Mouse (Mus musculus): ENCODE data around the gene Tspyl1.

Gene Tspyl1

DNA sequence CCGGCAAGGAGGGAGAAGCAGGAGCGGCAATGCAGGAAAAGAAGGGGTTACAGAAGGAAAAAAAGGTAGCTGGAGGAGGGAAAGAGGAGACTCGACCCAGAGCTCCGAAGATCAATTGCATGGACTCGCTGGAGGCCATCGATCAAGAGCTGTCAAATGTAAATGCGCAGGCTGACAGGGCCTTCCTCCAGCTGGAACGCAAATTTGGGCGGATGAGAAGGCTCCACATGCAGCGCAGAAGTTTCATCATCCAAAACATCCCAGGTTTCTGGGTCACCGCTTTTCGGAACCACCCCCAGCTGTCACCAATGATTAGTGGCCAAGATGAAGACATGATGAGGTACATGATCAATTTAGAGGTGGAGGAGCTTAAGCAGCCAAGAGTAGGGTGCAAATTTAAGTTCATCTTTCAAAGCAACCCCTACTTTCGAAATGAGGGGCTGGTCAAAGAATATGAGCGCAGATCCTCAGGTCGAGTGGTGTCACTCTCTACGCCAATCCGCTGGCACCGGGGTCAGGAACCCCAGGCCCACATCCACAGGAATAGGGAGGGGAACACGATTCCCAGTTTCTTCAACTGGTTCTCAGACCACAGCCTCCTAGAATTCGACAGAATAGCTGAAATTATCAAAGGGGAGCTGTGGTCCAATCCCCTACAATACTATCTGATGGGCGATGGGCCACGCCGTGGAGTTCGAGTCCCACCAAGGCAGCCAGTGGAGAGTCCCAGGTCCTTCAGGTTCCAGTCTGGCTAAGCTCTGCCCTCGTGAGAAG, 16.2 kb downstream of the Tspyl1 start:
- WGBS: 26% methylated on average over 25 of the region's 25 CpGs

DNA sequence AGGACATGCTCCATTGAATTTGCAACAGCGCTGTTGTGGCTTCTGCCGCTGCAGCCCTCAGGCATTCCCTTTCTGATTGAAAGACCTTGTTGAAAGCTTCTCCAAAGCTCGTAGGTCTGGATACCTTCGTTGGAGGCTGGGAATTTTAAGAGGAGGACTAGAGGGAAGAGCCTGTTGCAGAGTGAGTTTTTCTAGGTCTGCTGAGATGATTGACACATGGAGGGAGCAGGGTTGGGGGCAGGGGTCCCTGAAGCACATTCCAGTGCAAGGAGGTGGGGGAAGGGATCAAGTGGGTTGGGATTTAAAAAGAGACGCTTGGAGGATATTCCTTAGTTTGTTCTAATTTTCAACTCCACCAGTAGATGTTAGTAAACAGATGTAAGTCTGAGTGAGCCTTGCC, 18.4 kb downstream of the Tspyl1 start:
- 12% methylated on average over 5 of the region's 5 CpGs for WGBS

DNA sequence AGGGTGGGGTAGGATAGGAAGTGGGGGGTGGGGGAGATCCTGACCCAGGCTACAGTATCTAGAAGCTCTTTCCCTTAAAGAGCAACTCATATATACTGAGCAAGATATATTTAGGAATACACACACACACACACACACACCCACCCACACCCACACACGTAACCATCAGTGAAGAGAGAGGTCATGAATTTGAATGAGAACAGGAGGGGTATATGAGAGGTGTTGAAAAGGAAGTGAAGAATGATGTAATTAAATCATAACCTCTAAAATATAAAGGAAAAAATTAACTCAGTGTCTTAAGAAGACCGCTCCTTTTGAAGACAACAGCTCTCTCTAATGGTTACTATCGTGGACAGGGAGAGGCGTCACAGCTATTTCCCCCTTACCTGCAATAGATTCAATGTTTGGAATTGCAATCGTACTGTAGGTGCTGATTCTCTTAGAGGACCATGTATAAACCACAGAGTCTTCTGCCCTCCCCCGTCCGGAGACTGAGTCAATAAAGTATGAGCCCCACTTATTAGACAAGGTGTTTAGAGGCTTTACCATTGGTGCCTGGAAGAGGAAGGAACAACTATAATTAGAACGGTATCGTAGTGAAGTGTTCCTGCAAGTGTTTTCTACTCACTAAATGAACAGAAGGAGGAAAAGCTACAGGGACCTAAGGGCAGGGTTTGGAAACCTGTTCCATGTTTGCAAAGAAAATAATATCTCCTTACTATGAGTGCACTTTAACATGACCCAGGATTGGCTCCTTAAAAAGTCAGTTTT, 28.1 kb downstream of the Tspyl1 start:
- 78% methylated on average over 9 of the region's 9 CpGs for WGBS

DNA sequence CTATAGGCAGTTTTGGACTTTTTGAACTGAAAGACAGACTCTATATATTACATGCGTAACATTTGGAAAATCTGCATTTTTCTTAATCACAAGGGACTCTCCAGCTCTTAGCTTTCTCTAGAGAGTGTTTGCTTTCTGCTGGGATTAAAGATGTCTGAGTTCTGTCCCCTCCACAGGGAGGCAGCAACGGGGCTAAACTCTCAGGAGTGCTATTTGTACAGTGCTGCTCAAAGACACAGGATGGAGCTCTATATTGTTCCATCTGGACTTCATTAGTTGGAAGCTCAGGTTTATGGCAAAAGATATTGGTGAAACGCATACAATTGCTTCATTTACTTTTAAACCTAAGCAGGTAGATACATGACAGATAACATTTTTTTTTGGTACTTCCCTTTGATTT, 30.5 kb downstream of the Tspyl1 start:
- WGBS: 61% methylated on average over 3 of the region's 3 CpGs

DNA sequence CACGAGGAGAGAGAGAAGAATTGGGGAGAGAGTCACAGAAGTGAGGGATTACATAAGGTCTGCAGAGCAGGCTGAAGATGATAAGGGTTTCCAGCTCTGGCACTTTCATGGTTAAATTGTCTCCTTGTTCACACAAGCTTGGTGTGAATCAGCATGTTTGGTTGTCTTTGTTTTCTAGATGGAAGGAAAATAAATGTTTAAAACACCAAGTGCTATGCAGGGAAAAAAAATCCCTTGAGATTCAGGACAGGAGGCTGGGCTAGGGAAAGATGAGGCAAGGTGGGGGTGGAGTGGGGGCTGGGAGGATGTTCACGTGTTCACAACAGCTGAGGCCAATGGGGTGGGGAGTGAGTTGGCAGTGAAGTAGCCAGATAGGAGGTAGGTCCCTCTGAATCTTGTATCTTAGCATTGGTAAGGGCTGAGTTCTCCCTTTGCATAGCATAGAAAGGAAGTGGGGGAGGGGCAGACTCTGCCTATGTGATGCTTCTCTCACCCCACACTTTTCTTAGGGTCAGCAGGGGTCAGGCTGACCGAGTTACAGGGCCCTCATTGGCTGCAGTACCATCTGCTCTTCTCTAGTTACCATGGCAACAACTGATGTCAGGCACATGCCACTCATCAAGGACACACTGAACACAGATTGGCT, 34.7 kb downstream of the Tspyl1 start:
- 4% methylated on average over 3 of the region's 3 CpGs for WGBS

DNA sequence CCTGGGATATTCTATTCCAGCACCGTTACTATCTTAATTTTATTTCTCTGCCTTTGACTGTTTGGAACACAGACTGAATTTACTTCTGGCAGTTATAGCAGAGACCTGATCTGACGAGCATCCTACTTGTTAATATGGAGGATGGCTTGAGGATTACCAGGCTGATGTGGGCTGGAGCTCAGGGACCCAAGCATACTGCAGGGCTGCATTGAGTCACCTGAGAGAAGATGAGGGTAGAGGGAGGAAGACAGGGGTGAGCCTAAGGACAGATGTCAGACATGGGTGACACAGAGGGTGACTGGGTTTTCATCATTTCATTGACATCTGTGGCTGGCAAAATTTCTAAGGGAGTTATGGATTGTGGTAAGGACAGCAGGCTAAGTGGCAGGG, 35.2 kb downstream of the Tspyl1 start:
- 15% methylated on average over 2 of the region's 2 CpGs for WGBS

DNA sequence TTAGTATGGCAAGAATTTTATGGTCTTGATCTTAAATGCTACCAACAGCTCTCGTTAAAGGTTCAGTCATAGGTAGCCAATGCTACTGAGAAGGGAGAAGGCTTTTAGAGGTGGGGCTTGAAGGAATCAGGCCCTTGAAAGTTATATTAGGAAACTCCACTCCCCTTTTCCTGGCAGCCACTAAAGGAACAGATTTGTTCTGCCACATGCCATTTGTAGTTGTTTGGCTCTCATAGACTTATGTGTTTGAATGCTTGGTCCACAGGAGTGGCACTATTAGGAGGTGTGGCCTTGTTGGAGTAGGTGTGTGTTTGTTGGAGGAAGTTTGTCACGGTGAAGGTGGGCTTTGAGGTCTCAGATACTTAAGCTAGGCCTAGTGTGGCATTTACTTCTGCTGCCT, 38.8 kb downstream of the Tspyl1 start:
- WGBS: 86% methylated on average over 2 of the region's 2 CpGs

DNA sequence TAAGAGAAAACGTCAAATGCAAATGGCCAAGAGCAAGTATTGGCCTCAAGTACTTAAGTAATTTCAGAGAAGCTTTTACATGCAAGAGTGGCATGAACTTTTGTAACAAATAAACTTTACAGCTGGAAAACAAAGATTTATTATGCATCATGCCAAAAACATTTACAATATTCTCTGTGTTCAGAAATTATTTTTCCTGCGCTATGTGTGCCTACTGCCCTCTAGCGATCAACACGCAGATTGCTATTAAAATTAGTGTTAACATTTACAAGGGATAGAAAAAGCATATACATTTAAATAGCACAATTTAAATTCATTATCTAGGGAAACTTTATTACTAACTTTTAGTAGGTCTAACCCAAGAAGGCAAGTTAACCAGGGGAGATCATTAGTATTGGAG, 44.7 kb downstream of the Tspyl1 start:
- 13% methylated on average over 4 of the region's 4 CpGs for WGBS

DNA sequence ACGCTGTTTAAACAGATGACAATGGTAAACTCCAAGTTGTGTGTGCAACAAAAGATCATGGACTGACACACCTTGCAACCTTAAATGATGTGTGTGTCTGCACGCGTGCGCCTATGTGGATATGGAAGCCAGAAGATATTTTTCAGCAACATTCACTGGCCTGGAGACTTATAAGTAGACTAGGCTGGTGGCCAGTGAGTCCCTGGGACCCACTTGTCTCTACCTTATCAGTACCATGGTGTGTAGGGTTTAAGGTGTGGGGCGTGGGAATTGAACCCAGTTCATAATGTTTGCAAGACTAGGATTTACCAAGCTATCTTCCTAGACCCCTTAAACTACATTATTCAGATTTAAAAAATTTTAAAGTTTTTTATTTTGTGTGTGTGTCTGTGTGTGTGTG, 45.2 kb downstream of the Tspyl1 start:
- 53% methylated on average over 5 of the region's 5 CpGs for WGBS

DNA sequence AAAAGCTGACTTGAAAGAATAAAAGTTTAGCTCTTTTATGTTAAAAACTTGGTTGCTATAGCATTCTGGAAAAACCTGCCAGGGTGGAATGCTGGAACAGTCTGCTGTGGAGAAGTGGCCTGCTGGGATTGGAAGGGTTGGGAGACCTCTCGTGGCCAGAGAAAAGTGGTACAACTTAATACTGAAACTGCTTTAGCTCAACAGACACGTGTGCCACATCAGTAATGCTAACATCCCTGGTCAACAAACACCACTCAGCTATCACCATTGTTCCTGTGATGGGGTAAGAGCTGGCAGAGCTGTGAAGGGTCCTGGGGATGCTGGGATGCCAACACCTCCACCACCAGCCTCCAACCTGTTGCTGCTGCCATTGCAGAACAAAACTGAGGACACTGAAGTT, 46.3 kb downstream of the Tspyl1 start:
- WGBS: 4% methylated on average over 2 of the region's 2 CpGs

Measured in cerebral cortex, adult 2 months (tissue).